Mouse (Mus musculus): Measurements from ENCODE around the gene Thada. TPM values are rescaled to one million over a fixed set of nuclear protein-coding genes. Genes with fewer than 3 reads are reported as not detected.
A peak's percentile ranks its signal among the peaks of the same experiment; 100 is the strongest.

Thada gene
- polyA plus RNA-seq, 1 experiment from 2014 or later: 10.3 TPM

DNA sequence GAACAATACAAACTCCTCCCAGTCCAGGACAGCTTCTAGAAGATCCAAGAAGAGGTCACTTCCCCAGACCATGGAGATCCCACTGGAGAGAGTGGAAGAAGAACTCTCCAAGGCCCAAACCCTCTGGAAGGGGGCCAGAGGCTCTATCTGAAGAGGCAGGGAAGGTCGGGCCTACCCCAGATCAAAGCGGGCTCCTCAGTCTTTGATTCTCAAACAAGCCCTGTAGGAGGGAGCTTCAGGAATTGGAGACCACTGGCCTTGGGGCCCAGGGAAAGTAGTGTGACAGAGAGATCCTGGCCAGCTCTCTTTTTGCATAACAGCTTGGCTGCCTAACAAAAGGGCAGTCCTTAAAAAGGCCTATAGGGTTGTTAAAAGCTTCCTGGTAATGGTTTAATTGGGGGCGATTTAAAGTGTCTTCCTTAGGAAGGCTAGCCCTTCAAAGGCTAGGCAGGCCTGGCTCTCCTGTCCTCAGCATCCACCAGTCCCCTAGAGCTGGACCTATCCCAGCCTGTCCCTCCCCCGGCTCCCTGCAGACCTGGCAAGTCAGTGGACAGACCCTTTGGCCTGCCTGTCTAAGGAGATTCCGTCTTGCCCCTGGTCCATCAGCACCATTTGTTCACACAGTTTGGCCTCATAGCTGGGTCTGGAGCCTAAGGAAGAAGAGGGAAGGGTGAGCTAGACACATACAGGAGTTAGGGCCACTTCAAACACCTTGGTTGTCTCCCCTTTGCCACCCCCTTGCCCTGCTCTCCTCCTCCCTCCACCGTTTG is 313.6 kb downstream of the Thada start:
- H3K27me3 ChIP-seq: peaks cover 6% of the 10 kb centered on the region
- H3K36me3 ChIP-seq: no peaks in the 10 kb centered on the region
- H3K4me3 ChIP-seq: no peak overlapping the region
- 40% methylated on average over 6 of the region's 6 CpGs for WGBS
- H3K4me1 ChIP-seq: peaks cover 31% of the 10 kb centered on the region
- H3K27ac ChIP-seq: no peak overlapping the region; the same call in 1 of the 2 replicates
- ATAC-seq (ENCODE audit: insufficient number of reproducible peaks, insufficient read depth, low FRiP score, low TSS enrichment, low read depth): no peak
- no peak overlapping the region for H3K9ac ChIP-seq
- no peaks in the 10 kb centered on the region for H3K9me3 ChIP-seq
- no peak overlapping the region for H3K4me2 ChIP-seq

DNA sequence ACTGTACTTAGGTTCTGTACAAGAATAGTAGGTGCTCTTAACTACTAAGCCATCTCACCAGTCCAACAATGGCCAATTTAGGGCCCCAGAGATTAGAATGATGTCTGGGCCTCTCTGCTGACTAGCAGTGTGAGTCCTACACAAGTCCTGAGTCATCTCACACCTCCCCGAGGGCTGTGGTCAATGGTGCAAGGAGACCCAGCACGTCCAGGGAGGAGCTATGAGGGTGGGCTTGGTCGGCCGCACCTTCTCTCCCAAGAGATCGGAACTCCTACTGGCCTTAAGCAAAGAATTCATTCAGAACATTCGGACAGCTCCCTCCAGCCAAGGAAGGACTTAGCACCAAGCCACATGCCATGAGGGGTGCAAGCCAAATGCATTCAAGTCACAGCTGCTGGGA is 314.7 kb downstream of the Thada start:
- Histone ChIP-seq H3K27me3 (no peaks in the 10 kb centered on the region; the same call in 1 of the 2 replicates), H3K4me3 (no peak overlapping the region), H3K9me3 (no peaks in the 10 kb centered on the region), H3K9ac (no peak overlapping the region), H3K4me2 (no peak overlapping the region), H3K36me3 (no peaks in the 10 kb centered on the region), H3K27ac (no peak overlapping the region), H3K4me1 (peaks cover 37% of the 10 kb centered on the region)
- WGBS: 75% methylated on average over 6 of the region's 6 CpGs
- ATAC-seq (ENCODE audit: insufficient number of reproducible peaks, insufficient read depth, low FRiP score, low TSS enrichment, low read depth): no peak

GRCm38 (mm10) chr17:84150291-84150690 is 315.7 kb downstream of the Thada start:
- Histone ChIP-seq H3K9me3 (no peaks in the 10 kb centered on the region), H3K36me3 (no peaks in the 10 kb centered on the region), H3K9ac (no peak overlapping the region), H3K4me2 (no peak overlapping the region), H3K27ac (no peak overlapping the region), H3K4me1 (peaks cover 45% of the 10 kb centered on the region), H3K27me3 (no peaks in the 10 kb centered on the region), H3K4me3 (no peak overlapping the region)
- ATAC-seq (ENCODE audit: insufficient number of reproducible peaks, insufficient read depth, low FRiP score, low TSS enrichment, low read depth): no peak
- 66% methylated on average over 8 of the region's 8 CpGs for WGBS

DNA sequence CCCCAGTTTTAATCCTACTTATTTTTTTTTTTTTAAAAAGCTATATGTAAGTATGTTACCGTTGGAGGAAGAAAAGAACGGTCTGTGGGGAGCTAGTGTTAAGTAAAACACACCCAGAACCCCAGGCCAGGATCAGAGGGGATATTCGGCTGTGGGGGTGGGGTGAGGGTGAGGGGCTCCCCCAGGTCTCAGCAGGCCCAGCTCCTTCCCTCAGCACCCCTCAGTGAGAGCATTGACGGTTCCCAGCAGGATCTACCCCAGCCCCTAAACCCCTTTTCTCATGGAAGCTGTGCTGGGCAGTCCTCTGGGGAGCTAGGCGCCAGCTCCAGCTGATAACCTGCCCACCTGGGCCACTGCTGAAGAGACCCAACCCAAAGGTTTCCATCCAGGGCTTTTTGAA is 316.4 kb downstream of the Thada start:
- ATAC-seq (ENCODE audit: insufficient number of reproducible peaks, insufficient read depth, low FRiP score, low TSS enrichment, low read depth): no peak
- no peaks in the 10 kb centered on the region for H3K9me3 ChIP-seq
- H3K4me2 ChIP-seq: no peak overlapping the region
- no peaks in the 10 kb centered on the region for H3K27me3 ChIP-seq
- H3K27ac ChIP-seq: peak overlapping the region; percentile 84
- WGBS: 48% methylated on average over 5 of the region's 5 CpGs
- no peak overlapping the region for H3K4me3 ChIP-seq
- no peaks in the 10 kb centered on the region for H3K36me3 ChIP-seq
- H3K4me1 ChIP-seq: peaks cover 47% of the 10 kb centered on the region
- no peak overlapping the region for H3K9ac ChIP-seq

DNA sequence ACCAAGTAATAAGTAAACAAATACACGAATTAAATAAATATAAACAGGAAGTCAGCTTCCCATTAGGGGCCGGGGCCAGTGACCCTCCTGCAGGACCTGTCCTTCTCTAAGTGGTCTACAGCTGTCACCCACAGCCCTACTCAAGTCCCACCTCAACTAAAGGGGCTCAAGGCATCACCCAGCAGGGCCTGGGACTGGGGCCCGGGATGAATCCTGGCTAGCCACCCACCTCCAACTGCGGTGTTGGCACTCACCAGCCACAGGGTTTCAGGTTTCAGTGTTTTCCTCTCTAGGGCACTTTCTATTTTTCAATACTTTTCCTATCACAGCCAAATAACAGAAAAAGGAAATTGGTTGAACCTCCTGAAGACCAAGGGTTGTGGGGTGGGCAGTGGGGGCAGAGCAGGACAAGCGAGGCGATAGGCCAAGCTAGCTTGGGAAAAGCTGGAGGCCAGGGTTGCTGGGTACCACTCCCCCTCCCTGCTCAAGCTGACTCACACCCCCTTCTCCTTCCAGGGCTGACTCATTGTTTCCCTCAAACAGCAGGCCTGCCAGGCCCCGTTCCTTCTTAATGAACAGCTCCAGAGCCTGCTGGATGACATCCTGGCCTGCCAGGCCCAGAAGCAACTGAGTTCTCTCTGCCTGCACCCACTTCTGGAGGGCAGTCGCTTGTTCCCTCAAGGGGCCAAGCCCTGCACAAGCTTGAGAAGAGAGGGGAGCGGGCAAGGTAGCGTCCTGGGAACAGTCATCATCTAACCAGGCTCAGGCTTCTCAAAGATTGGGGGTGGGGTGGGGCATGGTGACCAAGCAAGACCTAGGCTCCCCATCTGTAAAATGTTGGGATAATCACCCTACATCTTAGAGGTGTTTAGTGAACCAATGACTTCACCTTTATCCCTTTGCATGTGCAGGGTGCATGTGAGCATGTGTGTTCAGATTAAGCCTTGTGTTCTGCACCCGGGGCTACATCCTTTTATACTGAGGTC is 317.2 kb downstream of the Thada start:
- Histone ChIP-seq H3K4me2 (no peak overlapping the region), H3K27me3 (no peaks in the 10 kb centered on the region), H3K9ac (peak overlapping the region; percentile 47; the same call in 1 of the 2 replicates), H3K36me3 (no peaks in the 10 kb centered on the region), H3K4me1 (peaks cover 47% of the 10 kb centered on the region), H3K9me3 (no peaks in the 10 kb centered on the region), H3K27ac (peak overlapping the region; percentile 84), H3K4me3 (no peak overlapping the region)
- ATAC-seq (ENCODE audit: insufficient number of reproducible peaks, insufficient read depth, low FRiP score, low TSS enrichment, low read depth): peak; percentile 56; the same call in 1 of the 2 replicates
- WGBS: 31% methylated on average over 11 of the region's 11 CpGs

DNA sequence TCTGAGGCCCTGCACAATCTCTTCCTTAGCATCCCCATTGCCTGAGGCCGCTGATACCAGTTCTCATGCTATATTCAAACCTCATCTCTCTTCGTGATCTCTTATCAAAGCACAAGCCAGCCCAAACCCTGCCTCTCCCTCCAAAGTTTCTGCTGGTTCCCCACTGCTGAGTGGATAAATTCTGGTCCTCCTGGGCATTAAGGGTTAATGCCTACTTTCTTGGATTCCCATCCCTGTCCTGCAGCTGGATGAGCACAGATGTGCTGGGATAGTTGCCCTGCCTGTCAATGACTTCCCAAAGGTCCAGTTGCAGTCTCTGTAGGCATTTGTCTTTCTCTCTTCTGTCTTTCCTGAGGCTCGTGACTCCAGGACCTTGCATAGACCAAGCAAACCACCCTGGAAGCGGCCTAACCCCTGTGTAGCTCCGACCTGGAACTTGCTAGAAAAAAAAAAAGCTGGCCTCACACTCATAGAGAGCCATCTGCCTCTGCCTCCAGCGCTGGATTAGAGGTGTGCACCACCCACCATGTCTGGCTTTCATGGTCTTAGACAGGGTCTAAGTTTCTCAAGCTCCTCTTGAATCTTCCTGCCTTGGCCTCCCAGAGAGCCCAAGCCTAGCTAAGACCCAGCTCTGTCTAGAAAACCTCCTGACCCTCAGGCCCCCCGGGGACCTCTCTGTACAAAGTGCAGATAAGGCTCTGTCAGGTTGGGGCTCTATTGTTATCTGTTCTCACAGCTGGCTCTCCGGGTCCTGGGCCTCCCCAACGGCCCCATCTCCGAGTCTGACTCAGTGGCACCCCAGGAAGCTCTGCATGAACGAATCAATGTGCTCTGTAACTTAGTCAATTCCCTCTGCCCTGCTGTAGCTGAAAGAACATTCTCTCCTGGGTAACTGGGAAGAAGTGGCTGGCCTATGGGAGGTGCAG is 318.6 kb downstream of the Thada start:
- H3K36me3 ChIP-seq: no peaks in the 10 kb centered on the region
- H3K4me3 ChIP-seq: no peak overlapping the region
- H3K27me3 ChIP-seq: no peaks in the 10 kb centered on the region
- H3K4me1 ChIP-seq: peaks cover 59% of the 10 kb centered on the region
- H3K4me2 ChIP-seq: no peak overlapping the region
- no peaks in the 10 kb centered on the region for H3K9me3 ChIP-seq
- 58% methylated on average over 11 of the region's 11 CpGs for WGBS
- H3K27ac ChIP-seq: peak overlapping the region; percentile 40; the same call in 1 of the 2 replicates
- no peak for ATAC-seq (ENCODE audit: insufficient number of reproducible peaks, insufficient read depth, low FRiP score, low TSS enrichment, low read depth)
- H3K9ac ChIP-seq: peak overlapping the region; percentile 21; the same call in 1 of the 2 replicates

DNA sequence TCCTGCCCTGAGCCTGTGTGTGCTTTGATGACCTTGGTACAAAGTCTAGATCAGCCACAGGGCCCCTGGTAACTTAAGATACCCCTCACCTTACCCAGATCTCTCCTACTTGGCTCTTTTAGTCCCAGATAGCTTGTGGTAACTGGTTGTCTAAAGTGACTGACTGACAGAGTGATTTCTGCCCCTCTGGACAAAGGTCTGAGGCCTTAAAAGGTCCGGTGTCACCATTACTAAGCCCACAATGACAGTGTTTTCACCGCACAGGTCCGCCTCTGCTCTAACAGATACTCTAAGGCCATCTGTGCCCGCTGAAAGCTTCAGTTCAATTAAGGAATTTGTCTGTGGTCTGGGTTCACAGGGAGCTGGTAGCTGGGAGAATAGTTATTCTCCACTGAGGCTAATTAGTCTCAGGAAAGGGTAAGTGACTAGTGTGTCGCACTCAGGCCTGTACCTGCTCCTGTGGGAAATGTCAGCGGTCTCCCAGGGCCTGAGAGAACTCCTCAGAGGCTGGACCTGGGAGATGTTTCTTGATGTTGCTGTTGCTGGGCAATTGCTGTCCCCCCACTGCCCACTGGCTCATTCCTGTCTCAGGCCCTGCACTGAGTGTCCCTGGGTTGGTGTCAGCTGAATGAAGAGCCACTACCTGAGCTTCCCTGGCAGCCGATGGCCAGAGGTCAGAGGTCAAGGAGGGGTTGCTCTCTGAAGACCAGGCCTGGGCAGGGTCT is 319.4 kb downstream of the Thada start:
- H3K9ac ChIP-seq: peak overlapping the region; percentile 21; the same call in 1 of the 2 replicates
- peaks cover 63% of the 10 kb centered on the region for H3K4me1 ChIP-seq
- 38% methylated on average over 7 of the region's 7 CpGs for WGBS
- no peaks in the 10 kb centered on the region for H3K9me3 ChIP-seq
- peak overlapping the region; percentile 40 for H3K27ac ChIP-seq
- no peak for ATAC-seq (ENCODE audit: insufficient number of reproducible peaks, insufficient read depth, low FRiP score, low TSS enrichment, low read depth)
- H3K27me3 ChIP-seq: no peaks in the 10 kb centered on the region
- no peaks in the 10 kb centered on the region for H3K36me3 ChIP-seq
- no peak overlapping the region for H3K4me2 ChIP-seq
- no peak overlapping the region for H3K4me3 ChIP-seq

GRCm38 (mm10) chr17:84145826-84146287 is 320.1 kb downstream of the Thada start:
- Histone ChIP-seq H3K4me1 (peaks cover 64% of the 10 kb centered on the region), H3K9me3 (no peaks in the 10 kb centered on the region), H3K4me2 (no peak overlapping the region; the same call in 1 of the 2 replicates), H3K36me3 (no peaks in the 10 kb centered on the region), H3K27me3 (no peaks in the 10 kb centered on the region), H3K4me3 (no peak overlapping the region), H3K27ac (peak overlapping the region; percentile 40), H3K9ac (0 out of 2 replicates have a peak overlapping the region, but pooled peaks have one; percentile 7)
- no peak for ATAC-seq (ENCODE audit: insufficient number of reproducible peaks, insufficient read depth, low FRiP score, low TSS enrichment, low read depth)
- WGBS: 13% methylated on average over 10 of the region's 10 CpGs

DNA sequence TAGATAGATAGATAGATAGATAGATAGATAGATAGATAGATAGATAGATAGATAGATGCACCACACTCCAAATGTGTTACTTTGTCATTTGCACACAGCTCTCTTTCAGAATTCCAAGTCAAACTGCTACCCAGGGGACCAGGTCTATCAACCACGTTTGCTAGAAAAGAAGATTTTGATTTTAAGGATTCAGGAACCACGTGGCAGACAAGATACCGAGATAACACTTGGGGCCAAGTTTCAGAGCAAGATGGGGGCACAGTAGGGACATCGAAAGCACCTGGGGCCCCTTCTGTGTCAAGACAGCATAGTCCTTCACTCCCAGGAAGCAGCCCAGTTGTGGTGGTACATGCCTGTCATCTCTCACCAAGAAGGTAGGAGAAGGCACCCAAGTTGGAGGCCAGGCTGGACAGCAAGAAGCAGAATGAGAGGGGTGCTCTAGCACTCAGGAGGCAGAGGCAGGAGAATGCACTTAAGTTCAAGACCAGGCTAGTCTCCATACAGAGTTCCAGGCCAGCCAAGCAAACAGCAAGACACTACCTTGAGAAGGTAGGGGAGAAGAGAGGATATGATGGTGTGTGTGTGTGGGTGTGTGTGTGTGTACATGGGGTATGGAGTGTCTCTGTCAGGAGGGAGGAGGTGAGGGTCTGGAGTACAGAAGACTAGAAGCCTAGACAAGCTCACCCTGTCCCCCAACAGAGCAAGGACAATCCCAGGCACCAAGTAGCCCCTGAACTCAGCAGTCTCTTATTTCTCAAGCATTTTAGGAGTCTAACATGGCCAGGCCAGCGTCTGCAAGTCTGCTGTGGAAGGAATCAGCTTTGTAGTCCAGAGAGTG is 321.0 kb downstream of the Thada start:
- 77% methylated on average over 5 of the region's 5 CpGs for WGBS
- peaks cover 66% of the 10 kb centered on the region for H3K4me1 ChIP-seq

DNA sequence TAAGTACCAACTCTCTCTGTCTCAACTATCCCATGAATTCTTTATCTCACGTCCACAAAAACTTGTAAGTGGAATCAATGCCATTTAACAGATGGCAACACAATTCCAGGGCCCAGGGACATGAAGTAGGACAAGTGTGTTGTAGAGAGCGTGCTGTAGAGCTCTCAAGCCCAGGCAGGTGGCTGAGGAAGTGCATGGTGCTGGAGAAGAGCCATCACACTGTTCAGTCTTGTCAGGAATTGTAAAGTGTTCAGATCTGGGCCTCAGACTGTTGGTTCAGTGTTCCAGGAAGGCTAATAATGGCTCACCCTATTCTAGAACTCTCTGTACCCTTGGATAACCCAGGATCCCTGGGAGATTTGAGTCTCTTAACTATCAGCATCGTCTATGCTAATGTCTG is 321.9 kb downstream of the Thada start:
- H3K27ac ChIP-seq: no peak overlapping the region
- 87% methylated on average over 3 of the region's 3 CpGs for WGBS

More for the DNA sequence above, 321.0 kb downstream of the Thada start:
- no peak for ATAC-seq (ENCODE audit: insufficient number of reproducible peaks, insufficient read depth, low FRiP score, low TSS enrichment, low read depth)
- Histone ChIP-seq H3K36me3 (no peaks in the 10 kb centered on the region), H3K9me3 (no peaks in the 10 kb centered on the region), H3K27me3 (no peaks in the 10 kb centered on the region), H3K4me2 (no peak overlapping the region), H3K4me3 (no peak overlapping the region), H3K9ac (no peak overlapping the region), H3K27ac (peak overlapping the region; percentile 40)

More for the DNA sequence above, 321.9 kb downstream of the Thada start:
- Histone ChIP-seq H3K4me1 (peaks cover 58% of the 10 kb centered on the region), H3K36me3 (no peaks in the 10 kb centered on the region), H3K9me3 (no peaks in the 10 kb centered on the region), H3K9ac (no peak overlapping the region), H3K4me3 (no peak overlapping the region), H3K4me2 (no peak overlapping the region), H3K27me3 (no peaks in the 10 kb centered on the region)
- no peak for ATAC-seq (ENCODE audit: insufficient number of reproducible peaks, insufficient read depth, low FRiP score, low TSS enrichment, low read depth)
